Mouse (Mus musculus): ENCODE measurements at regions not wholly inside any gene's neighbourhood (a gene's known extent, or its start where the extent isn't known, plus 50 kb on each side); places are given as distances from the start of the nearest gene placed in this dataset.

DNA sequence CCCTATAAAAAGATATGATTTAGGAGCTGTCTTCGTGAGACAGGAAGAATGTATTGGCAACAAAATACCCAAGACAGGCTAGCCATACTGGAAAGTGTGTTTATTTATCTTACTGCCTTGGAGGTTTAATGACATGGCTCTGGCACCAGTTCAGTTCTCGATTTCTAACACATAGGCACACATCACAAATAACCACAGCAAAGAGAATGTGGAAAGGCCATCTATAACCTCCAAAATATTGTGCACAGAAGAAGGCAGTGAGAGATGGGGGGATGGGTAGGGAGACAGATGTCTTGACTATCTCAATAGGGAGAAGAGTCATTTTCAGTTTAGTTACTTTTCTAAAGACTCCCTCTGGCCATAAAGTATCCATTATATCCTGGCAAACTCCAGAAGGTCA, 90.5 kb downstream of the Minar1 start:
- Histone ChIP-seq H3K4me2 (no peak overlapping the region), H3K27ac (ENCODE audit: poor library complexity, severe bottlenecking) (no peak overlapping the region), H3K27me3 (replicated peaks) (no peaks in the 10 kb centered on the region), H3K9me3 (replicated peaks) (peaks cover 2% of the 10 kb centered on the region; the same call in 1 of the 2 replicates), H3K4me3 (no peak overlapping the region), H3K36me3 (no peaks in the 10 kb centered on the region), H3K4me1 (replicated peaks) (no peaks in the 10 kb centered on the region), H3K9ac (no peak overlapping the region)
- WGBS = 43% methylated on average over 2 of the region's 2 CpGs
- no peak for ATAC-seq (ENCODE audit: insufficient number of reproducible peaks, low FRiP score)

GRCm38 (mm10) chr9:89524137-89524536, 98.8 kb downstream of the Minar1 start:
- no peaks in the 10 kb centered on the region for H3K36me3 ChIP-seq
- H3K4me2 ChIP-seq = no peak overlapping the region
- H3K9me3 ChIP-seq (replicated peaks) = no peaks in the 10 kb centered on the region
- no peak overlapping the region for H3K27ac ChIP-seq (ENCODE audit: poor library complexity, severe bottlenecking)
- WGBS = 79% methylated on average over 1 of the region's 1 CpGs
- H3K9ac ChIP-seq = no peak overlapping the region
- no peaks in the 10 kb centered on the region for H3K4me1 ChIP-seq (replicated peaks)
- no peak for ATAC-seq (ENCODE audit: insufficient number of reproducible peaks, low FRiP score)
- H3K27me3 ChIP-seq (replicated peaks) = no peaks in the 10 kb centered on the region
- H3K4me3 ChIP-seq = no peak overlapping the region

- 74% methylated on average over 3 of the region's 3 CpGs for WGBS
- Histone ChIP-seq H3K27me3 (replicated peaks) (no peaks in the 10 kb centered on the region), H3K36me3 (no peaks in the 10 kb centered on the region), H3K27ac (ENCODE audit: poor library complexity, severe bottlenecking) (no peak overlapping the region), H3K4me2 (no peak overlapping the region), H3K4me3 (no peak overlapping the region), H3K4me1 (replicated peaks) (no peaks in the 10 kb centered on the region), H3K9ac (no peak overlapping the region), H3K9me3 (replicated peaks) (no peaks in the 10 kb centered on the region)
- ATAC-seq (ENCODE audit: insufficient number of reproducible peaks, low FRiP score) = no peak
Observed at GRCm38 (mm10) chr9:89523705-89524104, 99.2 kb downstream of the Minar1 start.

- Histone ChIP-seq H3K36me3 (no peaks in the 10 kb centered on the region), H3K9ac (no peak overlapping the region), H3K4me2 (no peak overlapping the region), H3K4me1 (replicated peaks) (no peaks in the 10 kb centered on the region), H3K27ac (ENCODE audit: poor library complexity, severe bottlenecking) (no peak overlapping the region), H3K4me3 (no peak overlapping the region), H3K9me3 (replicated peaks) (no peaks in the 10 kb centered on the region), H3K27me3 (replicated peaks) (no peaks in the 10 kb centered on the region)
- ATAC-seq (ENCODE audit: insufficient number of reproducible peaks, low FRiP score) = no peak
- 84% methylated on average over 6 of the region's 6 CpGs for WGBS
Observed at GRCm38 (mm10) chr9:89508407-89509101, 114.4 kb downstream of the Minar1 start.

GRCm38 (mm10) chr9:89502083-89502482, 120.8 kb downstream of the Minar1 start:
- Histone ChIP-seq H3K36me3 (no peaks in the 10 kb centered on the region), H3K9me3 (replicated peaks) (no peaks in the 10 kb centered on the region), H3K9ac (no peak overlapping the region), H3K4me2 (no peak overlapping the region), H3K4me1 (replicated peaks) (no peaks in the 10 kb centered on the region), H3K4me3 (no peak overlapping the region), H3K27me3 (replicated peaks) (no peaks in the 10 kb centered on the region), H3K27ac (ENCODE audit: poor library complexity, severe bottlenecking) (no peak overlapping the region)
- 76% methylated on average over 2 of the region's 2 CpGs for WGBS
- no peak for ATAC-seq (ENCODE audit: insufficient number of reproducible peaks, low FRiP score)

- H3K4me3 ChIP-seq = no peak overlapping the region
- H3K36me3 ChIP-seq = no peaks in the 10 kb centered on the region
- no peak overlapping the region for H3K27ac ChIP-seq (ENCODE audit: poor library complexity, severe bottlenecking)
- H3K4me1 ChIP-seq (replicated peaks) = no peaks in the 10 kb centered on the region
- H3K27me3 ChIP-seq (replicated peaks) = no peaks in the 10 kb centered on the region
- WGBS = 50% methylated on average over 6 of the region's 7 CpGs
- no peak overlapping the region for H3K9ac ChIP-seq
- H3K4me2 ChIP-seq = peak overlapping the region; percentile 5; the same call in 1 of the 2 replicates
- no peaks in the 10 kb centered on the region for H3K9me3 ChIP-seq (replicated peaks)
- ATAC-seq (ENCODE audit: insufficient number of reproducible peaks, low FRiP score) = no peak
Observed at GRCm38 (mm10) chr9:89497399-89497749, 125.6 kb downstream of the Minar1 start.

DNA sequence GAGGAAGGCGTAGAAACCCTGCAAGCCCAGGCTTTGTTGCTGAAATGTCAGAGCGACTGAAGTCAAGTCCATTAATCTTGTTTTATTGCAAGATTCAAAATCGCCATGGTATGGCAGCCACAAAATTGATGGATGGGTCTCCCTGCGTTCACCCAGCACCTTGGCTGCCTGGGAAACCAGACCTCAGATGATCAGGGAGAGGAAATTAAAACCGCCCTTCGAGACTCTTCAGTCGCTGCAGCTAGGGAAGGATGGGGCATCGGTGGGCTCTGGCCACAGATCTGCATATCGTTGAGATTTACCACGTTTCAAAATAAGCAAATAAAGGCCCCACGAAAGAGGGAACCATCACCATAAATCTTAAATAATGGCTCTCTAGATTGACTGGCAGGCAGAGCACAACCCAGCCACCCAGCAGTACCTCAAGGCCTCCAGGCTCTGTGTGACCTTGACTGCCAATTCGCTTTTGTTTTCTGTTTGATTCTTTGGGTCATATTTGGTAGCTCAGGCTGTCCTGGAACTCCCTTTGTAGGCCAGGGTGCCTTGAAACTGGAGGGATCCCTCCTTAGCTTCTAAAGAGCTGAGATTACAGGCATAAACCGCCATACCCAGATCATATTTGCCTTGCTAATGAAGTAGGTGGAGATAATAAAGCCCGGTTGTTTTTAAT, 126.1 kb downstream of the Minar1 start:
- WGBS = 59% methylated on average over 14 of the region's 14 CpGs
- no peak overlapping the region for H3K4me3 ChIP-seq
- H3K4me2 ChIP-seq = 0 out of 2 replicates have a peak overlapping the region, but pooled peaks have one; percentile 5

GRCm38 (mm10) chr9:89487601-89488000, 135.3 kb downstream of the Minar1 start:
- no peaks in the 10 kb centered on the region for H3K27me3 ChIP-seq (replicated peaks)
- H3K27ac ChIP-seq (ENCODE audit: poor library complexity, severe bottlenecking) = no peak overlapping the region
- no peaks in the 10 kb centered on the region for H3K36me3 ChIP-seq
- WGBS = 81% methylated on average over 4 of the region's 4 CpGs
- H3K4me2 ChIP-seq = no peak overlapping the region
- no peak for ATAC-seq (ENCODE audit: insufficient number of reproducible peaks, low FRiP score)
- no peak overlapping the region for H3K4me3 ChIP-seq
- no peak overlapping the region for H3K9ac ChIP-seq
- no peaks in the 10 kb centered on the region for H3K4me1 ChIP-seq (replicated peaks)
- no peaks in the 10 kb centered on the region for H3K9me3 ChIP-seq (replicated peaks)

More for the DNA sequence above, 126.1 kb downstream of the Minar1 start:
- Histone ChIP-seq H3K4me1 (replicated peaks) (no peaks in the 10 kb centered on the region), H3K27me3 (replicated peaks) (no peaks in the 10 kb centered on the region), H3K36me3 (no peaks in the 10 kb centered on the region), H3K9ac (no peak overlapping the region), H3K27ac (ENCODE audit: poor library complexity, severe bottlenecking) (no peak overlapping the region), H3K9me3 (replicated peaks) (no peaks in the 10 kb centered on the region)
- no peak for ATAC-seq (ENCODE audit: insufficient number of reproducible peaks, low FRiP score)

- no peaks in the 10 kb centered on the region for H3K9me3 ChIP-seq (replicated peaks)
- H3K4me3 ChIP-seq = no peak overlapping the region
- no peaks in the 10 kb centered on the region for H3K4me1 ChIP-seq (replicated peaks)
- no peak overlapping the region for H3K27ac ChIP-seq (ENCODE audit: poor library complexity, severe bottlenecking)
- no peaks in the 10 kb centered on the region for H3K36me3 ChIP-seq
- H3K4me2 ChIP-seq = no peak overlapping the region
- H3K9ac ChIP-seq = no peak overlapping the region
- ATAC-seq (ENCODE audit: insufficient number of reproducible peaks, low FRiP score) = no peak
- H3K27me3 ChIP-seq (replicated peaks) = no peaks in the 10 kb centered on the region
- 51% methylated on average over 3 of the region's 3 CpGs for WGBS
Observed at GRCm38 (mm10) chr9:89479406-89479805, 143.5 kb downstream of the Minar1 start.

GRCm38 (mm10) chr9:89461190-89461589, 161.7 kb downstream of the Minar1 start:
- Histone ChIP-seq H3K4me1 (replicated peaks) (no peaks in the 10 kb centered on the region), H3K4me3 (no peak overlapping the region), H3K27ac (ENCODE audit: poor library complexity, severe bottlenecking) (no peak overlapping the region), H3K27me3 (replicated peaks) (no peaks in the 10 kb centered on the region), H3K9ac (no peak overlapping the region), H3K36me3 (no peaks in the 10 kb centered on the region), H3K9me3 (replicated peaks) (no peaks in the 10 kb centered on the region), H3K4me2 (no peak overlapping the region)
- ATAC-seq (ENCODE audit: insufficient number of reproducible peaks, low FRiP score) = no peak
- 32% methylated on average over 5 of the region's 5 CpGs for WGBS

GRCm38 (mm10) chr9:89456666-89457065, 166.3 kb downstream of the Minar1 start:
- H3K9me3 ChIP-seq (replicated peaks) = no peaks in the 10 kb centered on the region
- H3K36me3 ChIP-seq = no peaks in the 10 kb centered on the region
- ATAC-seq (ENCODE audit: insufficient number of reproducible peaks, low FRiP score) = no peak
- H3K4me3 ChIP-seq = no peak overlapping the region
- no peaks in the 10 kb centered on the region for H3K27me3 ChIP-seq (replicated peaks)
- no peak overlapping the region for H3K9ac ChIP-seq
- WGBS = 70% methylated on average over 3 of the region's 3 CpGs
- no peaks in the 10 kb centered on the region for H3K4me1 ChIP-seq (replicated peaks)
- no peak overlapping the region for H3K27ac ChIP-seq (ENCODE audit: poor library complexity, severe bottlenecking)
- H3K4me2 ChIP-seq = no peak overlapping the region

- 82% methylated on average over 6 of the region's 6 CpGs for WGBS
- no peaks in the 10 kb centered on the region for H3K27me3 ChIP-seq (replicated peaks)
- H3K9ac ChIP-seq = no peak overlapping the region
- no peak for ATAC-seq (ENCODE audit: insufficient number of reproducible peaks, low FRiP score)
- H3K27ac ChIP-seq (ENCODE audit: poor library complexity, severe bottlenecking) = no peak overlapping the region
- no peaks in the 10 kb centered on the region for H3K36me3 ChIP-seq
- no peaks in the 10 kb centered on the region for H3K9me3 ChIP-seq (replicated peaks)
- no peaks in the 10 kb centered on the region for H3K4me1 ChIP-seq (replicated peaks)
- no peak overlapping the region for H3K4me2 ChIP-seq
- H3K4me3 ChIP-seq = no peak overlapping the region
Observed at GRCm38 (mm10) chr9:89449656-89450055, 173.3 kb downstream of the Minar1 start.
